Mouse (Mus musculus) lung, postnatal 4 days (tissue): ENCODE measurements around the gene Hip1r.
A peak's percentile ranks its signal among the peaks of the same experiment; 100 is the strongest.
"Not testable (repeated sequence)": the region's sequence is repeated elsewhere in the genome, so short reads cannot be mapped to it uniquely, and the experiment has no call there.

Experiments used
- DNase-seq, 2 experiments: peaks; one replicate each; pipeline ENCODE4 v3.0.0; 2021

Hip1r gene

GRCm38 (mm10) chr5:124041097-124041496, 67.7 kb downstream of the Hip1r start:
- DNase-seq = no peak

GRCm38 (mm10) chr5:124043212-124043978, 70.0 kb downstream of the Hip1r start:
- DNase-seq = peak in 1 of 2 experiments; percentile 61

DNA sequence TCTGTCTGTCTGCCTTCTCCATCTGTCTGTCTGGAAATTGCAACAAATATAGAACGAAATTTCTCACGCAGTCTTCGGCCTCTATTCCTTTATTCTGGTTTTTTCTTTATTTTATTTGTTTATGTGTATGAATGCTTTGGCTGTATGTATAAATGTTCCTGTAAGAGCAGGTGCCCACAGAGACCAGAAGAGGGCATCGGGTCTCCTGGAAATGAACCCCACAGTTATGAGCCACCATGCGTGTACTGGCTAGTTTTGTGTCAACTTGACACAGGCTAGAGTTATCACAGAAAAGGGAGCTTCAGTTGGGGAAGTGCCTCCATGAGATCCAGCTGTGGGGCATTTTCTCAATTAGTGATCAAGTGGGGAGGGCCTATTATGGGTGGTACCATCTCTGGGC, 70.6 kb downstream of the Hip1r start:
- no peak for DNase-seq

DNA sequence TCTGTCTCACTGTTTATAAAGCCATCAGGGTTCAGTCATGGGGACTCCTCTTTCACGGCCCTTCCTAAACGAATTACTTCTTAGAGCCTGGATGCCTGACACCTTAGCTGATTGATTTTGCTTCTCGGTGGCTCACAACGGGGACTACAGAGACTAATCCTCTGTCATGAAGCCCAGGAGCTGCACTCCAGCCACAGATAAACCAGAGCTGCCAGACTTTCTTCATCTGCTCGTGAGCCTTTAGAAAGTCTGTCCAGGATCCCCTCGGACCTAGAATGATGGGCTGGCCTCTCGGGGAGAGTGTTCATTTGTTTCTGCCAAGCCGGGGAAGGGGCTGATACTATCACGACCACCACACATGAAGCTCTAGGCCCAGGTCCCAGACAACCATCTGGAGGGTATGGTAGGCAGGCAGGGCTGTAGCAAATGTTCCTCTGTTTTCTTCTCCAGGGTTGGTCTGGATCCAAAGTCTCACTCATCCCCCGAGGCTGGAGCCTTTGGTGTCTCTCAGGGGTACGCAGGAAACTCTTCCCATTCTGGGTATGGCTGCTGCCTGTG, 72.1 kb downstream of the Hip1r start:
- no peak for DNase-seq

GRCm38 (mm10) chr5:124046741-124047401, 73.4 kb downstream of the Hip1r start:
- peak; percentile 61 to 77 for DNase-seq

DNA sequence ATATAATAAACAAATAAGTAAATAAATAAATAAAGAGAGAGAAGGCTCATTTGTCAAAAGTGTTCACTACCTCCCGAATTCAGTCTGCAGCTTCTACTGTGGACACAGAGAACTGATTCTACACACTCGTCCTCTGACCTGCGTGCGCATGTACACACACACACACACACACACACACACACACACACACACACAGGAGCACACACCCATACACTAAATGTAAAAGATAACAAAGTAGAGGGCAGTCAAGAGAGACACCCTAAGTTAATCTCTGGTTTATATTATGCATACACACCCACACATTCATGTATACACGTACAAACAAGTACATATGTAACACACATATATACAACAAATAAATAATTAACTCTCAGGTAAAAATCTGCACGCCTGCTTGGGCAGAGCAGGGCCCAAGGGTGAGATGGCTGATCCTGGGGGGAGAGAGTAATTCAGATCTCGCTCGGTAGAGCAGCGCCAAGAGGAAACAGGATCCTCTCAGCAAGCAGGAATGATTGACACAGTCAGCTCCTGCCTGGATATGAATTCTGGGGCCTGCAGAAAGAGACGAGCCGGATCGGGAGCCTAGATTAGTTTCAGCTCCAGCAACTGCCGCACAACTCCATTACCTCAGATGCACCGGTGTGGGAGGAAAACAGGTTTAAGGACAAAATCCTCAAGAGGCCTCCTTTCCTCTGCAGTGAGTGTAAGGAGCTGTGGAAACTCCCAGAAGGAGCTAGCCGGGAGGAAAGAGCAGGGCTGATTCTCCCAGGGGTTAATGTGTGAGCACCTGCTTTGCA, 76.0 kb downstream of the Hip1r start:
- DNase-seq = no peak

GRCm38 (mm10) chr5:124050095-124051050, 76.9 kb downstream of the Hip1r start:
- DNase-seq = peak; percentile 58 to 60

- DNase-seq = peak; percentile 55 to 59
Observed at GRCm38 (mm10) chr5:124051899-124052491, 78.6 kb downstream of the Hip1r start.

DNA sequence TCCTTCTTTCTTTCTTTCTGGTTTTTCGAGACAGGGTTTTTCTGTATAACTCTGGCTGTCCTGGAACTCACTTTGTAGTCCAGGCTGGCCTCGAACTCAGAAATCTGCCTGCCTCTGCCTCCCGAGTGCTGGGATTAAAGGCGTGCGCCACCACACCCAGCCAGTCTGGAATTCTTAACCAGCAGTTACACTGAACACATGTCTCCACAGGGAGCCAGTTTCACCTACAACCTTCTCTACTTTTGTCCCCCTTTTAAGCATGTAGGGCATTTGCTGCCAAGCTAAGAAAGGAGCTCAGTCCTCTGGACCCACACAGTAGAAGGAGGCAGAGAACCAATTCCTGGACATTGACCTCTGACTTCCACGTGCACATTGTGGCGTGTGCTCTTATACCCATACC, 79.2 kb downstream of the Hip1r start:
- not testable (repeated sequence) for DNase-seq
